Mouse (Mus musculus) testis, adult 10 weeks (tissue): Measurements from ENCODE around the gene Krt31. TPM values are rescaled to one million over a fixed set of nuclear protein-coding genes. Genes with fewer than 3 reads are reported as not detected.

Source experiments
- polyA plus RNA-seq: library from polyadenylated mRNA; stranded (reverse); fragments of 350-450 nt; fragmentation: Illumina TruSeq; extraction: RNeasy Lipid Tissue Mini Kit (QIAGEN cat#74804); gene quantifications from one replicate; pipeline ENCODE4 v1.2.3, GENCODE M21; 2014; ENCODE audit warnings: low read depth, low replicate concordance

Gene Krt31
- not detected for polyA plus RNA-seq

DNA sequence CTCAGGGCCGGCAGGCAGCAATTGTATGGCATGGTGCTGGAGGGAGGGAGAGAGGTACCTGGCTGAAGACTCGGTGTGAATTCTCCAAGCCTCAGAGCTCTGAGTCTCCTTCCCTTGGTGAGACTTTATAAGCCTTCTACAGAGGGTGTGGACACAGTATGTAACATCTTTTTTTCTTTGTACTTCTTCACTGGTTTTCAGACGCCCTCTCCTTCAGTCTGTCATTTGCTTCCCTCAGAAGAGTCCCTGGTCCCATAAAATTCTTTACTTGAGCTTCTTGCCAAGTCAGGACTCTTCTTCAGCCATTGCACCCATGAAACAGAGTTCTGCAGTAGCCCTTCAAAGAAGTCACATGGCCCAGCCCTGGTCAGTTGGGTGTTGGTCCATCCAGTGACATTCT is at the start of gene Krt31:
Gene Krt31 (minus strand): TSS at position 101 of the 400 bp plus-strand sequence.

DNA sequence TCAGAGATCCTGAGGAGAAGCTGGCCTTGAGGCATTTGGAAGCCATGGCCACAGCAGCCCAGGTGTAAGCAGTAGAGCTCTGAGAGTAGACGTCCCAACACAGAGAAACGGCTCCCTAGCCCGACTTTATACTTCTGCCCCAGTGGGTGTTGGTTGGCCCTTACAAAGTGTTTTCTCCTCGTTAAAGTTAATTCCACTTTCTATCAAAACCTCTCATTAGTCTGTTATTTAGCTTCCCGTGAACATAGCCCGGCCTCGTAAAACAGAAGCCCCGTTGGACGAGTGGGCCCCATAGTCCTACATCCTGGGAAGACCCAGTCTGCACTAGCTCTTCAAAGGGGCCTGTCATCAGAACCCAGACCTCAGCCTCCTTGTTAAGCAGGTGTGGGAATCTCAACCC is 45.8 kb upstream of the Krt31 start, which contains the start of gene Krt35:
Gene Krt35 (minus strand): TSS at position 101 of the 400 bp plus-strand sequence.

DNA sequence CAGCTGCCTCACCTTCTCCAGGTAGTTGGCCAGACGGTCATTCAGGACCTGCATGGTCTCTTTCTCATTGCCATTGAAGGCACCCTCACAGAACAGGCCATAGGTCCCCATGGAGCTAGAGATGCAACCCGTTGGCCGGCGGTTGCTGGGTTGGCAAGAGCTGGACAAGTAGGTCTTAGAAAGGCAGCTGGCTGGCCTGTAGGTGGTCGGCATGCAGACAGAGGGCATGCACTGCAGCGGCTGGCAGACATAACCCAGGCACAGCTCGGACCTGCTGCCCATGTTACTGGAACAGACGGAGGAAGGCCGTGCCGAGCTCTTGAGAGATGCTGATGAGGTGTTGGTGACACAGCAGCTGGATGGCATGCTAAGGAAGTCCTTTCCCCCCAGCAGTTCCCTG is 37.5 kb upstream of the Krt31 start, which contains the start of gene Krt32:
Gene Krt32 (minus strand): TSS at position 366 of the 400 bp plus-strand sequence.

DNA sequence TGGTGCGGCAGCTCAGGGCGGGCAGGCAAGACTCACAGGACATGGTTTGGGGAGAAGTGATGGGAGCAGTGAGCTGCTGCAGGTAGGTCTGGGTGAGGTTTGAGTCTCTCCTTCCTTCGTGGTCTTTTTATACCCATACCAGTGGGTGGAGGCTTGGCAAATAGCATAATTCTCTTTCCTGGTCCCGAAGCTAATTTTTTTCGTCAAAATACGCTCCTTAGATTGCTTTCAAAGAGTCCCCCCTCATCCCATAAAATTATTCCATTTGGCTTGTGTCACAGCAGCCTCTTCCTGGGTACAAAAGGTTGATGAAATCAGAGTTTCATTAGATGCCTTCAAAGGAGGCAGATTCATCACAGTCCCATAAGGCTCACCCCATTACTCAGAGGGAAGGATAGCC is 8.9 kb downstream of the Krt31 start, which contains the start of gene Krt34:
Gene Krt34 (minus strand): TSS at position 101 of the 400 bp plus-strand sequence.

DNA sequence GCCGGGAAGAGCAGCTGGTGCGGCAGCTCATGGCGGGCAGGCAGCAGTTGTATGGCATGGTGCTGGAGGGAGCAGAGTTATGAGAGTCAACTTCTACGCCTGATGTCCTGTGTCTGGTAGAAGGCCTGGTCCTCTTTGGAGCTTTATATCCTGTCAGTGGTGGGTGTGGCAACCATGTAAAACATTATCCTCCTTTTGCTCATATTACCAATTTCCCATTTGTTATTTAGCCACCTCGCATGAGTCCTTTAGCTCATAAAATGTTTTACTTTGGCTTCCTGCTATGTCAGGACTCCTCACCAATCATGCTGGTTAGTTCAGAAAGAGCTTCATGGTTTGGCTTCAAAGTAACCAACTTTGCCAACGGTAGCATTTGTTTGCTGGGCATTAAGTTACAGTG is 20.6 kb downstream of the Krt31 start, which contains the start of gene Krt33b:
Gene Krt33b (minus strand): TSS at position 101 of the 400 bp plus-strand sequence.

DNA sequence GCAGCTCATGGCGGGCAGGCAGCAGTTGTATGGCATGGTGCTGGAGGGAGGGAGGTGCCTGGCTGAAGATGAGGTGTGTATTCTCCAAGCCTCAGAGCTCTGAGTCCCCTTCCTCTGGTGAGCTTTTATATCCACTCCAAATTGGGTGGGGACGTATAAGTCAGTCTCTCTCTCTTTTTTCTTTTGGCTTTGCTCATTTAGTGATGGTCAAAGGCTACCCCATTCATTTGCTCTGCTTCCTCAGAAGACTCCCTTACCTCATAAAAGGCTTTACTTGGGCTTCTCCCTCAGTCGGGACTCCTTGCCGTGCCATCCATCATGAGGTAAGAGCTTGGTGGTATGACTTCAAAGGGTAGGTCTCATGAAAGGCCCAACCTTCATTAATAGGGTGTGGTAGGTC is 34.2 kb downstream of the Krt31 start, which contains the start of gene Krt33a:
Gene Krt33a (minus strand): TSS at position 101 of the 400 bp plus-strand sequence.

Other genes starting within 250 kb of the Krt31 start
- gene Gm11554, start 246.1 kb downstream of the Krt31 start, polyA plus RNA-seq: not detected
- gene Krtap4-13, start 240.7 kb downstream of the Krt31 start, polyA plus RNA-seq: not detected
- gene Gm11564, start 234.9 kb downstream of the Krt31 start, polyA plus RNA-seq: not detected
- not detected for gene 2300003K06Rik, start 212.5 kb downstream of the Krt31 start, polyA plus RNA-seq
- not detected for gene Krtap4-16, start 198.9 kb downstream of the Krt31 start, polyA plus RNA-seq
- gene Gm11568, start 192.6 kb downstream of the Krt31 start, polyA plus RNA-seq: not detected
- gene Gm11559, start 186.1 kb downstream of the Krt31 start, polyA plus RNA-seq: not detected
- not detected for gene Krtap9-1, start 177.2 kb downstream of the Krt31 start, polyA plus RNA-seq
- not detected for gene Gm11567, start 171.4 kb downstream of the Krt31 start, polyA plus RNA-seq
- gene Krtap31-1, start 142.6 kb downstream of the Krt31 start, polyA plus RNA-seq: not detected
- gene Gm11565, start 135.8 kb downstream of the Krt31 start, polyA plus RNA-seq: 0.49 TPM
- not detected for gene Krtap31-2, start 114.3 kb downstream of the Krt31 start, polyA plus RNA-seq
- gene Krtap9-5, start 102.1 kb downstream of the Krt31 start, polyA plus RNA-seq: not detected
- not detected for gene Krtap29-1, start 71.5 kb downstream of the Krt31 start, polyA plus RNA-seq
- not detected for gene Krtap16-1, start 64.0 kb downstream of the Krt31 start, polyA plus RNA-seq
- not detected for gene Krtap17-1, start 56.6 kb downstream of the Krt31 start, polyA plus RNA-seq
- not detected for gene Krt33a, start 34.3 kb downstream of the Krt31 start, polyA plus RNA-seq
- not detected for gene Krt33b, start 20.7 kb downstream of the Krt31 start, polyA plus RNA-seq
- not detected for gene Krt34, start 9.0 kb downstream of the Krt31 start, polyA plus RNA-seq
- not detected for gene Krt32, start 37.7 kb upstream of the Krt31 start, polyA plus RNA-seq
- not detected for gene Krt35, start 45.7 kb upstream of the Krt31 start, polyA plus RNA-seq
- not detected for gene Krt36, start 55.1 kb upstream of the Krt31 start, polyA plus RNA-seq
- not detected for gene Krt13, start 71.0 kb upstream of the Krt31 start, polyA plus RNA-seq
- not detected for gene Krt15, start 85.4 kb upstream of the Krt31 start, polyA plus RNA-seq
- gene Krt19, start 98.1 kb upstream of the Krt31 start, polyA plus RNA-seq: not detected
- gene Krt9, start 142.7 kb upstream of the Krt31 start, polyA plus RNA-seq: not detected
- not detected for gene Krt14, start 157.0 kb upstream of the Krt31 start, polyA plus RNA-seq
- gene Krt16, start 198.4 kb upstream of the Krt31 start, polyA plus RNA-seq: not detected
- gene Krt17, start 210.5 kb upstream of the Krt31 start, polyA plus RNA-seq: not detected
- not detected for gene Krt42, start 219.3 kb upstream of the Krt31 start, polyA plus RNA-seq